ENCODE assay signal across 27 mouse cellular contexts in the genomic region with DNA sequence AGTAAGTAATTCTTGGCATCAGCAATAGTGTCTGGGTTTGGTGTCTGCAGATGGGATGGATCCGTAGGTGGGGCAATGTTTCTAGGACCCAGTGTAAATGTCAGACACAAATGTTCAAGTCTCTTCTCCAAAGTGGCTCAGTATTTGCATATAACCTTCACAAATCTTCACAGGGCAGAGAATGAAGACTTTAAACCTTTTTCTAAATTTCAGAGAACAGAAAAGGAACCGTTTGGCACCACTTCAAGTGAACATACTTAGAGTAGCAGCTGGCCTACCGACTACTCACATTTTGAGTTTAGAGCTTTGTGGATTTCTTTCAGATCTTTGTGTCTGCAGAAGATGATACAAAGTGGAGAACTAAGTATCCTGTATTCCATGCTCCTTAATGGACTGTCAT.
DNase-seq lines count a peak whose midpoint lies in the region; ATAC-seq lines count a peak whose summit lies in the region.
"Had no signal": no experiment of that assay in that cellular context is flagged by ENCODE, and none has a peak within 500 bp of the region (broad histone marks: within the 10 kb centered on the region; RNA-seq: fewer than 3 reads in every experiment).

No protein-coding gene starts in this region.

- no peak overlapping the region for H3K9ac ChIP-seq in kidney, embryonic 14.5 days (ENCODE audit: low read depth, low read length)
- H3K9ac ChIP-seq: embryonic facial prominence, embryonic 12.5 days; heart, embryonic 13.5 days; hindbrain, embryonic 15.5 days; limb, embryonic 13.5 days; lung, embryonic 15.5 days; midbrain, embryonic 12.5 days; neural tube, embryonic 12.5 days; stomach, embryonic 15.5 days had no signal

- ATAC-seq in kidney, embryonic 14.5 days (ENCODE audit: low FRiP score, low TSS enrichment) = no peak
- ATAC-seq: forebrain, embryonic 14.5 days had no signal

- intact Hi-C loops in left cerebral cortex, postnatal 4 days (cut with DNase I) = no loop called here

- 89% methylated on average over 3 of the region's 3 CpGs for WGBS in kidney, embryonic 14.5 days

- no peaks in the 10 kb centered on the region for H3K36me3 ChIP-seq in kidney, embryonic 14.5 days (ENCODE audit: control insufficient read depth, insufficient read depth, low read length)
- H3K36me3 ChIP-seq: embryonic facial prominence, embryonic 12.5 days; heart, embryonic 13.5 days; hindbrain, embryonic 15.5 days; limb, embryonic 13.5 days; lung, embryonic 15.5 days; midbrain, embryonic 12.5 days; neural tube, embryonic 12.5 days; stomach, embryonic 15.5 days had no signal

- H3K4me1 ChIP-seq in kidney, embryonic 14.5 days (ENCODE audit: control insufficient read depth, insufficient read depth, low read length) = no peaks in the 10 kb centered on the region
- H3K4me1 ChIP-seq: embryonic facial prominence, embryonic 12.5 days; heart, embryonic 13.5 days; hindbrain, embryonic 15.5 days; limb, embryonic 13.5 days; lung, embryonic 15.5 days; midbrain, embryonic 12.5 days; neural tube, embryonic 12.5 days; stomach, embryonic 15.5 days had no signal

- no peak overlapping the region for H3K4me2 ChIP-seq in kidney, embryonic 14.5 days (replicated peaks; ENCODE audit: low read depth, low read length)
- H3K4me2 ChIP-seq: embryonic facial prominence, embryonic 12.5 days; heart, embryonic 13.5 days; hindbrain, embryonic 15.5 days; limb, embryonic 13.5 days; liver, embryonic 11.5 days; lung, embryonic 15.5 days; midbrain, embryonic 12.5 days; neural tube, embryonic 12.5 days; stomach, embryonic 15.5 days had no signal

- peak; percentile 9 for DNase-seq in left cerebral cortex, adult 11 months (ENCODE audit: low spot score)
- no peak for DNase-seq in left cerebral cortex, postnatal 4 days
- peak; percentile 7 to 17 for DNase-seq in layer of hippocampus, adult 8-10 months (ENCODE audit: low spot score in 2 of 2)
- DNase-seq in left cerebral cortex, adult 18-20 months (ENCODE audit: low spot score in 2 of 2) = peak; percentile 22 to 23
- DNase-seq in lung, postnatal 14 days = no peak
- DNase-seq: adrenal gland, postnatal 36 days; B cell, adult 2 months; cerebellum, adult 8-10 months; embryo, embryonic 11 days; gastrocnemius, postnatal 10 days; heart, postnatal 10 days; kidney, adult 2 months; kidney, postnatal 4 days; lung, postnatal 36 days had no signal

- H3K27ac ChIP-seq in kidney, embryonic 14.5 days (ENCODE audit: low read depth, low read length) = no peak overlapping the region
- H3K27ac ChIP-seq: embryonic facial prominence, embryonic 12.5 days; heart, embryonic 13.5 days; hindbrain, embryonic 15.5 days; kidney, postnatal 0 days; limb, embryonic 13.5 days; lung, embryonic 15.5 days; midbrain, embryonic 12.5 days; neural tube, embryonic 12.5 days; stomach, embryonic 15.5 days had no signal

- no peaks in the 10 kb centered on the region for H3K27me3 ChIP-seq in kidney, embryonic 14.5 days (ENCODE audit: control insufficient read depth, insufficient read depth, low read length)
- H3K27me3 ChIP-seq: embryonic facial prominence, embryonic 12.5 days; heart, embryonic 13.5 days; hindbrain, embryonic 15.5 days; limb, embryonic 13.5 days; lung, embryonic 15.5 days; midbrain, embryonic 12.5 days; neural tube, embryonic 12.5 days; stomach, embryonic 15.5 days had no signal

- H3K9me3 ChIP-seq in kidney, embryonic 14.5 days (ENCODE audit: control insufficient read depth, low read length) = no peaks in the 10 kb centered on the region
- H3K9me3 ChIP-seq: embryonic facial prominence, embryonic 12.5 days; heart, embryonic 13.5 days; hindbrain, embryonic 15.5 days; limb, embryonic 13.5 days; lung, embryonic 15.5 days; midbrain, embryonic 12.5 days; neural tube, embryonic 12.5 days; stomach, embryonic 15.5 days had no signal

- H3K4me3 ChIP-seq in kidney, embryonic 14.5 days (ENCODE audit: low read length) = no peak overlapping the region
- H3K4me3 ChIP-seq: embryonic facial prominence, embryonic 12.5 days; heart, embryonic 13.5 days; hindbrain, embryonic 15.5 days; limb, embryonic 13.5 days; lung, embryonic 15.5 days; midbrain, embryonic 12.5 days; myocyte; neural tube, embryonic 12.5 days; stomach, embryonic 15.5 days had no signal

Comparison
In these comparisons a context has a peak if more than half of its experiments do, and no peak if none do; other contexts are left out.
1. DNase-seq: peak in left cerebral cortex, adult 11 months (single experiment), layer of hippocampus, adult 8-10 months (2 of 2) and left cerebral cortex, adult 18-20 months (2 of 2); none in left cerebral cortex, postnatal 4 days (single experiment) and lung, postnatal 14 days (single experiment).